Mouse (Mus musculus) bone marrow macrophage, adult 2 months (primary cell): ENCODE measurements around the gene 4930455H04Rik.

Source experiments
- CTCF ChIP-seq: IDR thresholded peaks from 2 replicates; pipeline ENCODE4 v1.5.1; 2012; ENCODE audit warnings: low read depth, mild to moderate bottlenecking, low read length, moderate library complexity
- POLR2A ChIP-seq: IDR thresholded peaks from 2 replicates; pipeline ENCODE4 v1.6.1; 2012; ENCODE audit warnings: mild to moderate bottlenecking, low read depth, low read length, borderline replicate concordance

GRCm38 (mm10) chr3:116961354-116962142 is 6.5 kb upstream of the 4930455H04Rik start:
- TF ChIP-seq POLR2A, result no peak
- no peak for TF ChIP-seq CTCF
